Mouse (Mus musculus) embryo, embryonic 9.5 days (tissue): ENCODE measurements around the gene Dusp15.
A peak's percentile ranks its signal among the peaks of the same experiment; 100 is the strongest.

Experiments used
- DNase-seq: peaks from one replicate; pipeline ENCODE4 v3.0.0-alpha.2; 2017; ENCODE audit errors: extremely low spot score

Dusp15 gene

GRCm38 (mm10) chr2:152951065-152951849, at the start of gene Dusp15:
Gene Dusp15 (minus strand): TSS chr2:152951698.
- peak; percentile 41 for DNase-seq

- DNase-seq = no peak
Measured at GRCm38 (mm10) chr2:152997046-152997445, 45.5 kb upstream of the Dusp15 start.

GRCm38 (mm10) chr2:152991529-152991928, 40.0 kb upstream of the Dusp15 start:
- no peak for DNase-seq

- DNase-seq = no peak
Measured at GRCm38 (mm10) chr2:152985582-152985981, 34.1 kb upstream of the Dusp15 start.

GRCm38 (mm10) chr2:152976991-152977390, 25.5 kb upstream of the Dusp15 start:
- no peak for DNase-seq

GRCm38 (mm10) chr2:152965555-152965954, 14.1 kb upstream of the Dusp15 start:
- DNase-seq = no peak

- peak; percentile 85 for DNase-seq
Measured at GRCm38 (mm10) chr2:152962091-152962793, 10.7 kb upstream of the Dusp15 start, which contains the start of gene Ttll9. Gene Ttll9 (plus strand): TSS chr2:152962485.

- DNase-seq = no peak
Measured at GRCm38 (mm10) chr2:152958116-152958515, 6.6 kb upstream of the Dusp15 start.

- DNase-seq = no peak
Measured at GRCm38 (mm10) chr2:152951850-152952720, 587 bp upstream of the Dusp15 start.

GRCm38 (mm10) chr2:152950358-152951064, 987 bp downstream of the Dusp15 start:
- no peak for DNase-seq

GRCm38 (mm10) chr2:152948438-152949020, 3.0 kb downstream of the Dusp15 start:
- DNase-seq = no peak

GRCm38 (mm10) chr2:152947098-152947497, 4.4 kb downstream of the Dusp15 start:
- no peak for DNase-seq

GRCm38 (mm10) chr2:152944013-152944412, 7.5 kb downstream of the Dusp15 start:
- no peak for DNase-seq

- DNase-seq = no peak
Measured at GRCm38 (mm10) chr2:152943568-152943967, 7.9 kb downstream of the Dusp15 start.

- DNase-seq = no peak
Measured at GRCm38 (mm10) chr2:152942898-152943515, 8.5 kb downstream of the Dusp15 start.

GRCm38 (mm10) chr2:152941776-152942175, 9.7 kb downstream of the Dusp15 start:
- DNase-seq = no peak

GRCm38 (mm10) chr2:152941106-152941505, 10.4 kb downstream of the Dusp15 start:
- DNase-seq = no peak

- no peak for DNase-seq
Measured at GRCm38 (mm10) chr2:152939846-152940245, 11.7 kb downstream of the Dusp15 start.

GRCm38 (mm10) chr2:152933614-152934013, 17.9 kb downstream of the Dusp15 start:
- DNase-seq = peak; percentile 62

- DNase-seq = no peak
Measured at GRCm38 (mm10) chr2:152933048-152933447, 18.4 kb downstream of the Dusp15 start, which contains the start of gene Foxs1. Gene Foxs1 (minus strand): TSS chr2:152933208.
